In the genomic region with DNA sequence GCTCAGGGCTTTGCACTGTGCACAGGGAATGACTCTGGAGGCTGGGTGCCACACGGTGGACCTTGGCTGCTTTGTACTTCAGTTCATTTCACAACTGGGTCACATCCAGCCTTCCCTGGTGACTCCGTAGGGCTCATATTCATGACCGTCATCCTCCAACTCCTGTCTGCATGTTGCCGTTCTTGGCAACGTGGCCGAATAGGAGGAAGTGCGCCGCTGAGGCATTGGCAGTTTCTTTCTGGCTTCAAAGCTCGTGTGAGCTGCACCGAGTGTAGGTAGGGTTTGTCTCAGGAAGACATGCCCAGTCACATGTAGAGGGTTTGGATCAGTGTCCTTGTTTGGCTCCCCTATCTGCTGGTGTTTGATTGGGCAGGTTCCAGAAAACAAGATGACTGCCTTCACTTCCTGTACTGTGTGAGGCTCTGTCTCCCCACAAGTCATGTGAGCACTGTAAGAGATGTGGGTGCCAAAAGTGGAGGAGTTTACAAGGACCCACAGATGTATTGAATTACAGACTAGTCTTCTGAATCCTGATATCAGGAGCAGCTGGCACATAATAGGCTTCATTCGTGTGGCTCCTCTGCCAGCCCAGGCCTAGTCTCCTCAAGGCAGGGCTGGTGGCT, we compare ENCODE assay signal across 9 mouse cellular contexts.
DNase-seq lines count a peak whose midpoint lies in the region; ATAC-seq and TF ChIP-seq lines count a peak whose summit lies in the region.
"Had no signal": no experiment of that assay in that cellular context is flagged by ENCODE, and none has a peak within 500 bp of the region (broad histone marks: within the 10 kb centered on the region; RNA-seq: fewer than 3 reads in every experiment).

No protein-coding gene starts in this region.

- no peak for TF ChIP-seq EP300 in stomach, postnatal 0 days (optimal IDR thresholded peaks at IDR 0.05)

- H3K4me1 ChIP-seq in liver, adult 2 months (ENCODE audit: control insufficient read depth, insufficient read depth, low read length): peaks cover 30% of the 10 kb centered on the region
- peaks cover 92% of the 10 kb centered on the region for H3K4me1 ChIP-seq in heart, embryonic 10.5 days
- H3K4me1 ChIP-seq in stomach, postnatal 0 days (replicated peaks; ENCODE audit: control insufficient read depth, insufficient read depth): peaks cover 19% of the 10 kb centered on the region

- no peak for TF ChIP-seq CTCF in liver, adult 2 months (IDR thresholded peaks at IDR 0.05; ENCODE audit: low read depth, low read length)
- no peak for TF ChIP-seq CTCF in stomach, postnatal 0 days (IDR thresholded peaks at IDR 0.05; ENCODE audit: low read depth)

- no peak for TF ChIP-seq POLR2A in liver, adult 2 months (IDR thresholded peaks at IDR 0.05; ENCODE audit: extremely low read depth, insufficient read depth, low read length)

- no peak overlapping the region for H3K4me2 ChIP-seq in stomach, postnatal 0 days (replicated peaks; ENCODE audit: low read depth)
- H3K4me2 ChIP-seq: stomach, embryonic 15.5 days had no signal

- H3K9me3 ChIP-seq in heart, embryonic 10.5 days: no peaks in the 10 kb centered on the region
- no peaks in the 10 kb centered on the region for H3K9me3 ChIP-seq in stomach, postnatal 0 days (ENCODE audit: control insufficient read depth, low read length)
- H3K9me3 ChIP-seq: stomach, embryonic 15.5 days had no signal

- H3K36me3 ChIP-seq in liver, adult 2 months (ENCODE audit: control insufficient read depth, insufficient read depth, low read length): no peaks in the 10 kb centered on the region
- peaks cover 11% of the 10 kb centered on the region for H3K36me3 ChIP-seq in heart, embryonic 10.5 days
- H3K36me3 ChIP-seq in stomach, postnatal 0 days (ENCODE audit: control insufficient read depth, insufficient read depth, low read length): no peaks in the 10 kb centered on the region
- H3K36me3 ChIP-seq: stomach, embryonic 15.5 days had no signal

- H3K27me3 ChIP-seq in liver, adult 2 months (ENCODE audit: control insufficient read depth, insufficient read depth, low read length): no peaks in the 10 kb centered on the region
- no peaks in the 10 kb centered on the region for H3K27me3 ChIP-seq in heart, embryonic 10.5 days (ENCODE audit: insufficient read depth, poor library complexity, severe bottlenecking)
- H3K27me3 ChIP-seq in stomach, postnatal 0 days (ENCODE audit: control insufficient read depth, insufficient read depth, low read length): no peaks in the 10 kb centered on the region
- H3K27me3 ChIP-seq: stomach, embryonic 15.5 days had no signal

- H3K4me3 ChIP-seq in liver, adult 2 months (ENCODE audit: insufficient read depth, low read depth, low read length): no peak overlapping the region
- no peak overlapping the region for H3K4me3 ChIP-seq in heart, embryonic 10.5 days
- H3K4me3 ChIP-seq in stomach, postnatal 0 days (ENCODE audit: low read depth, low read length): no peak overlapping the region
- H3K4me3 ChIP-seq: stomach, embryonic 15.5 days had no signal

- ATAC-seq in stomach, postnatal 0 days (ENCODE audit: low FRiP score, low TSS enrichment): no peak

- peaks cover 44% of the 10 kb centered on the region for H3K79me2 ChIP-seq in liver, adult 2 months (ENCODE audit: control insufficient read depth, insufficient read depth, low read length)

- WGBS in liver, adult 2 months: 9% methylated on average over 11 of the region's 11 CpGs
- 85% methylated on average over 11 of the region's 11 CpGs for WGBS in heart, embryonic 10.5 days
- WGBS in stomach, postnatal 0 days: 81% methylated on average over 11 of the region's 11 CpGs

- peak overlapping the region; percentile 15 for H3K9ac ChIP-seq in liver, adult 2 months (ENCODE audit: low read depth, low read length)
- no peak overlapping the region for H3K9ac ChIP-seq in stomach, postnatal 0 days (ENCODE audit: low read length)
- H3K9ac ChIP-seq: stomach, embryonic 15.5 days had no signal

- intact Hi-C loops in left cerebral cortex, postnatal 25 days (cut with DNase I): no loop called here

- peak overlapping the region; percentile 84 for H3K27ac ChIP-seq in liver, adult 2 months (replicated peaks; ENCODE audit: insufficient read depth, low read depth, low read length)
- peak overlapping the region; percentile 59 for H3K27ac ChIP-seq in heart, embryonic 10.5 days
- peak overlapping the region; percentile 67; the same call in 1 of the 2 replicates for H3K27ac ChIP-seq in stomach, postnatal 0 days (replicated peaks)
- H3K27ac ChIP-seq: stomach, embryonic 15.5 days had no signal

- DNase-seq in adrenal gland, adult 2 months: peak; percentile 64
- DNase-seq in adrenal gland, postnatal 4 days (ENCODE audit: low spot score in 2 of 2): no peak
- DNase-seq in liver, adult 2 months (ENCODE audit: extremely low read depth, low read depth, low spot score): peak; percentile 95
- no peak for DNase-seq in liver
- DNase-seq in heart, embryonic 10.5 days (ENCODE audit: low spot score): no peak
- peak; percentile 46 to 86 for DNase-seq in left cerebral cortex, postnatal 25 days (ENCODE audit: low spot score in 2 of 2)
- DNase-seq in stomach, postnatal 0 days (ENCODE audit: low spot score): no peak
- DNase-seq in embryo, embryonic 10.5 days (ENCODE audit: low spot score): no peak

Comparison
In these comparisons a context has a peak if more than half of its experiments do, and no peak if none do; other contexts are left out.
1. DNase-seq: peak in adrenal gland, adult 2 months (single experiment), liver, adult 2 months (single experiment) and left cerebral cortex, postnatal 25 days (2 of 2); none in adrenal gland, postnatal 4 days (0 of 2), liver (single experiment), heart, embryonic 10.5 days (single experiment), stomach, postnatal 0 days (single experiment) and embryo, embryonic 10.5 days (single experiment).
2. Peak in every context shown above with its lines, with median percentiles within 50 percentile points of each other: H3K27ac ChIP-seq.